Mouse (Mus musculus): Measurements from ENCODE around the gene Snx20. TPM values are rescaled to one million over a fixed set of nuclear protein-coding genes. Genes with fewer than 3 reads are reported as not detected.
A peak's percentile ranks its signal among the peaks of the same experiment; 100 is the strongest.

Gene Snx20
- total RNA-seq, 2 experiments from 2014 or later: 0.98 to 1.6 TPM

- no peak for TF ChIP-seq CTCF (IDR thresholded peaks at IDR 0.05)
- no peak for DNase-seq (ENCODE audit: extremely low spot score in 1 of 2, low spot score in 2 of 2)
- intact Hi-C loops (cut with DNase I): no loop called here
- H3K4me3 ChIP-seq: no peak overlapping the region
- no peak overlapping the region for H3K27ac ChIP-seq
Measured at GRCm38 (mm10) chr8:88637092-88638000, 1.4 kb upstream of the Snx20 start.

- no peak for DNase-seq (ENCODE audit: extremely low spot score in 1 of 2, low spot score in 2 of 2)
- intact Hi-C loops (cut with DNase I): no loop called here
- H3K27ac ChIP-seq: no peak overlapping the region
- TF ChIP-seq CTCF (IDR thresholded peaks at IDR 0.05): no peak
- no peak overlapping the region for H3K4me3 ChIP-seq
Measured at GRCm38 (mm10) chr8:88633343-88633765, 2.6 kb downstream of the Snx20 start.

- DNase-seq (ENCODE audit: extremely low spot score in 1 of 2, low spot score in 2 of 2): peak in 1 of 2 experiments; percentile 28
- Histone ChIP-seq H3K27ac (no peak overlapping the region), H3K4me3 (no peak overlapping the region)
- TF ChIP-seq CTCF (IDR thresholded peaks at IDR 0.05): peak; percentile 57
- intact Hi-C loops (cut with DNase I): no loop called here
Measured at GRCm38 (mm10) chr8:88631081-88631480, 4.8 kb downstream of the Snx20 start.

GRCm38 (mm10) chr8:88630225-88630624 is 5.7 kb downstream of the Snx20 start:
- intact Hi-C loops (cut with DNase I): loop anchor here (1.0 kb wide), 1 partner anchor 71 kb away; no protein-coding TSS in a partner anchor
- no peak overlapping the region for H3K27ac ChIP-seq
- no peak for TF ChIP-seq CTCF (IDR thresholded peaks at IDR 0.05)
- H3K4me3 ChIP-seq: no peak overlapping the region
- no peak for DNase-seq (ENCODE audit: extremely low spot score in 1 of 2, low spot score in 2 of 2)

- intact Hi-C loops (cut with DNase I): no loop called here
- peak in 1 of 2 experiments; percentile 61 for DNase-seq (ENCODE audit: extremely low spot score in 1 of 2, low spot score in 2 of 2)
- H3K4me3 ChIP-seq: peak overlapping the region; percentile 66
- no peak for TF ChIP-seq CTCF (IDR thresholded peaks at IDR 0.05)
- peak overlapping the region; percentile 90; the same call in 1 of the 2 replicates for H3K27ac ChIP-seq
Measured at GRCm38 (mm10) chr8:88628001-88628774, 7.7 kb downstream of the Snx20 start.

- Histone ChIP-seq H3K4me3 (peak overlapping the region; percentile 66), H3K27ac (peak overlapping the region; percentile 90)
- no peak; the same call in 1 of the 2 replicates for TF ChIP-seq CTCF (IDR thresholded peaks at IDR 0.05)
- peak; percentile 80 to 83 for DNase-seq (ENCODE audit: extremely low spot score in 1 of 2, low spot score in 2 of 2)
- intact Hi-C loops (cut with DNase I): loop anchor here (1.0 kb wide), 2 partner anchors 54 to 69 kb away; no protein-coding TSS in a partner anchor
Measured at GRCm38 (mm10) chr8:88627265-88627991, 8.5 kb downstream of the Snx20 start.

GRCm38 (mm10) chr8:88626940-88627264 is 9.0 kb downstream of the Snx20 start:
- intact Hi-C loops (cut with DNase I): loop anchor here (1.0 kb wide), 2 partner anchors 54 to 69 kb away; no protein-coding TSS in a partner anchor
- H3K4me3 ChIP-seq: peak overlapping the region; percentile 66
- TF ChIP-seq CTCF (IDR thresholded peaks at IDR 0.05): no peak
- H3K27ac ChIP-seq: peak overlapping the region; percentile 50
- no peak for DNase-seq (ENCODE audit: extremely low spot score in 1 of 2, low spot score in 2 of 2)

GRCm38 (mm10) chr8:88626433-88626832 is 9.5 kb downstream of the Snx20 start:
- no peak overlapping the region for H3K4me3 ChIP-seq

GRCm38 (mm10) chr8:88624276-88624675 is 11.7 kb downstream of the Snx20 start:
- intact Hi-C loops (cut with DNase I): loop anchor here (5.0 kb wide), 4 partner anchors 57 to 172 kb away; partner anchors contain the start of gene Nkd1
- no peak for TF ChIP-seq CTCF (IDR thresholded peaks at IDR 0.05)
- no peak overlapping the region for H3K4me3 ChIP-seq
- no peak for DNase-seq (ENCODE audit: extremely low spot score in 1 of 2, low spot score in 2 of 2)
- H3K27ac ChIP-seq: no peak overlapping the region

More at GRCm38 (mm10) chr8:88626433-88626832, 9.5 kb downstream of the Snx20 start:
- TF ChIP-seq CTCF (IDR thresholded peaks at IDR 0.05): no peak
- intact Hi-C loops (cut with DNase I): no loop called here
- H3K27ac ChIP-seq: no peak overlapping the region
- no peak for DNase-seq (ENCODE audit: extremely low spot score in 1 of 2, low spot score in 2 of 2)

GRCm38 (mm10) chr8:88623351-88623750 is 12.6 kb downstream of the Snx20 start:
- no peak for TF ChIP-seq CTCF (IDR thresholded peaks at IDR 0.05)
- intact Hi-C loops (cut with DNase I): loop anchor here (5.0 kb wide), 4 partner anchors 56 to 171 kb away; partner anchors contain the start of gene Nkd1
- no peak for DNase-seq (ENCODE audit: extremely low spot score in 1 of 2, low spot score in 2 of 2)
- H3K4me3 ChIP-seq: no peak overlapping the region
- H3K27ac ChIP-seq: no peak overlapping the region

- H3K27ac ChIP-seq: no peak overlapping the region
- no peak overlapping the region for H3K4me3 ChIP-seq
- peak; percentile 69 to 82 for DNase-seq (ENCODE audit: extremely low spot score in 1 of 2, low spot score in 2 of 2)
- peak; percentile 90 for TF ChIP-seq CTCF (IDR thresholded peaks at IDR 0.05)
- intact Hi-C loops (cut with DNase I): loop anchor here (1.0 to 5.0 kb wide), 7 partner anchors 54 to 351 kb away; partner anchors contain the start of genes Brd7 and Nkd1
Measured at GRCm38 (mm10) chr8:88621408-88621807, 14.5 kb downstream of the Snx20 start.
